Mouse (Mus musculus) heart, postnatal 0 days (tissue): ENCODE data around the gene Golt1a.

Experiments used
- CTCF ChIP-seq: IDR thresholded peaks from 2 replicates; pipeline ENCODE4 v1.5.1; 2016; ENCODE audit warnings: antibody characterized with exemption, control low read depth, low read depth
- EP300 ChIP-seq: IDR thresholded peaks from 2 replicates; pipeline ENCODE4 v1.6.1; 2016; ENCODE audit warnings: antibody characterized with exemption, low read depth

DNA sequence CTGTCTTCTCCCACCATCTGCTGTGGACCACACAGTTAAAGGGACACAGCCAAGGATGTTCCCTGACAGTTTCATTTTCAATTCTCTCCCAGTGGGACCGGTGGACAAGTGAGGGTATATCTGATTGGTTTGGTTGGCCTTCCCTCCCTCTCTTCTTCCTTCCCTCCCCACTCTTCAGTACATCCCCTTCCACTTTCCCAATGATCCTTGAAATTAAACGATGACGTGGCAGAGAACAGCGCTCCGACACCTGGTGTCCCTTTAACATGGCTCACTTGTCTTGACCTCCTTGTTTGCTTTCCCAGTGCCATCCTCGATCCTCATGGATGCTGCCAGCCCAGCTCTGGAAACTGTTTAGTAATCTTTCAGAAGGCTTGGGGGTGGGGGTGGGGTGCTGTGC is 31.1 kb upstream of the Golt1a start:
- TF ChIP-seq CTCF (no peak), EP300 (no peak)
